Mouse (Mus musculus): Measurements from ENCODE around the gene Map4k3.

- TF ChIP-seq CTCF (IDR thresholded peaks at IDR 0.05) = no peak
- TF ChIP-seq EP300 (IDR thresholded peaks at IDR 0.05) = no peak
These were observed 34.2 kb upstream of the Map4k3 start for GRCm38 (mm10) chr17:80762391-80763040.

Data from lung, postnatal 0 days (tissue).